Mouse (Mus musculus): ENCODE results near the gene Spdye4c. TPM values are rescaled to one million over a fixed set of nuclear protein-coding genes. Genes with fewer than 3 reads are reported as not detected.
A peak's percentile ranks its signal among the peaks of the same experiment; 100 is the strongest.

The Spdye4c gene
- total and polyA plus RNA-seq, 2 experiments from 2014 or later = not detected

DNA sequence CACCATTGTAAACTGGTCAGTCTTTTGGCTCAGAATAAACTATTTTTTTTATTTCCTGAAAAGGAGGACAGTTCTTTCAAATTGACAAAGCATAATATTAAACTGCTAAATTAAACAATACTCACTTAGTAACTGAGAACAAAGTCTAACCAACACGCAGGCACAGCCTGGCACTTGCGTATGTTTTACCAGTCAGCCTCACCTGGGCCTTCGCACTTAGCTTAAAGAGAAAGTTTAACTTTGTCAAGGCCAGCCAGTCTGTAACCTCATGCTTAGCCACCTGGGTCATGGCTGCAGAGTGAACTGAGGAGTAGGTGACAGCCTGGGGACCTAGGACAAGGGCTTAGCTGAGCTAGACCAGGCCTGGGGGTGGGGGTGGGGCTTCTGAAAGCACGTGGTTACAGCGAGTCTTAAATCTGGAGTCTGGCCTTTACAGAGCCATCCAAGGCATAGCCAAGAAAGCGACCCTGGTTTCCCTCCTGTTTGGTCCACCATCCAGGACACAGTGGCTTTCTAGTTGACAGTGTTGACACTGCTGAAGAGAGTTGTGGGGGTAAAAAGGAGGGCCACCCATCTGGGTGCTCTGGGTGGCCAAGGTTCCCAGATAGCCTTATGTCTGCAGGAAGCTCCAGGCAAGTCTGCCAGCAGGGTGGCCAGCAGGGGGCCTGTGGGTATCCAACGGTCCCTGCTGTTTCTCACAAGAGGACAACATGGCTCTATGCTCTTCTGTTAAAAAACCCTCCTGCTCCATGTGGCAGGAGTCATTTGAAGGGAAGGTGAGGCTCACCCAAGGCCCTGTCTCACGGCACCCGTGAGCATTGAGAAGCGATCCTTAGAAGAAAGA lies 24.5 kb upstream of the Spdye4c start:
- TF ChIP-seq CTCF (IDR thresholded peaks at IDR 0.05; ENCODE audit: low read depth) = no peak; the same call in 1 of the 2 replicates
- Histone ChIP-seq H3K4me2 (ENCODE audit: low read depth, low read length) (no peak overlapping the region), H3K27me3 (ENCODE audit: insufficient read depth, low read length) (no peaks in the 10 kb centered on the region), H3K36me3 (ENCODE audit: insufficient read depth, low read length) (no peaks in the 10 kb centered on the region), H3K9ac (replicated peaks; ENCODE audit: low read length) (no peak overlapping the region), H3K4me3 (ENCODE audit: low read length) (no peak overlapping the region), H3K9me3 (ENCODE audit: low read length) (no peaks in the 10 kb centered on the region), H3K27ac (no peak overlapping the region), H3K4me1 (ENCODE audit: insufficient read depth, low read length) (no peaks in the 10 kb centered on the region)
- WGBS = 67% methylated on average over 10 of the region's 10 CpGs
- DNase-seq (ENCODE audit: low spot score) = peak; percentile 9
- no peak for ATAC-seq

DNA sequence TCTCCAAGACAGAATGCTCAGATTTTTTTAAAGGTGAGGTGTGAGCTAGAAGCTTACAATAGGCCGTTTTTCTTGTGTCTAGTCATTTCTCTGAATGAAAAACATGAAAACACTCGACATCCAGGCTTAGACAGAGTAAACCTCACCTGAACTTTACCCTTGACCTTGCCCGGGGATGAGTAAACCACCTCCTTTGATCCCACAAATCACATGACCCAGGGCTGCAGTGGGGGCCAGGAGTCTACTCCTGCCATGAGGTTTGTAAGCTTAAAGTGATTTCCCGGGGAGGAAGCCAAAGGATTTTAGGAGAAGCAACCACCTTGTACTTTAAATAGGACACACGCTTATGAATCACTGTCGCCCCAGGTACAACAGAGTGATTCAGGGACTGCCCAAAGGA lies 23.0 kb upstream of the Spdye4c start:
- TF ChIP-seq CTCF (IDR thresholded peaks at IDR 0.05; ENCODE audit: low read depth) = no peak
- H3K27ac ChIP-seq = no peak overlapping the region
- H3K4me2 ChIP-seq (ENCODE audit: low read depth, low read length) = no peak overlapping the region
- no peak for ATAC-seq
- H3K9ac ChIP-seq (replicated peaks; ENCODE audit: low read length) = no peak overlapping the region
- no peaks in the 10 kb centered on the region for H3K27me3 ChIP-seq (ENCODE audit: insufficient read depth, low read length)
- no peaks in the 10 kb centered on the region for H3K9me3 ChIP-seq (ENCODE audit: low read length)
- DNase-seq (ENCODE audit: low spot score) = no peak
- no peaks in the 10 kb centered on the region for H3K36me3 ChIP-seq (ENCODE audit: insufficient read depth, low read length)
- no peaks in the 10 kb centered on the region for H3K4me1 ChIP-seq (ENCODE audit: insufficient read depth, low read length)
- no peak overlapping the region for H3K4me3 ChIP-seq (ENCODE audit: low read length)
- 82% methylated on average over 6 of the region's 6 CpGs for WGBS

DNA sequence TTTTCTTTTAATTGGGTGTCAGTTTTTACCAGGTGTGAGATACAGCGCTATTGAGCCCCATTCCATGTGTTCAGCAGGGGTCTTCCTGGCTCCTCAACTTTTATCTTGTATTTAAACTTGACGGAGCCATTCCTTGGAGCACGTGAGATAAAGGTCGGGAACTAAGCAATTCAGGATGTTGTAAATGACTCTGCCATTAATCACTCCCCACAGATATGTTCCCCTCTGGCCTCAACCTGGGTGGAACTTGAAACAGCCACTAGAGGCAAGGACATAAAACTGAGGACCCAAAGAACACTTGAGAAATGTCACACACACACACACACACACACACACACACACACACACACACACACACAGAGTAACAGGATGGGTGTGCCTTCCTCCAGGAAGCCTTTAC lies 22.5 kb upstream of the Spdye4c start:
- no peak for TF ChIP-seq CTCF (IDR thresholded peaks at IDR 0.05; ENCODE audit: low read depth)
- 74% methylated on average over 4 of the region's 4 CpGs for WGBS
- no peak overlapping the region for H3K4me2 ChIP-seq (ENCODE audit: low read depth, low read length)
- ATAC-seq (no peak), DNase-seq (ENCODE audit: low spot score) (no peak)
- no peaks in the 10 kb centered on the region for H3K27me3 ChIP-seq (ENCODE audit: insufficient read depth, low read length)
- no peak overlapping the region for H3K9ac ChIP-seq (replicated peaks; ENCODE audit: low read length)
- no peaks in the 10 kb centered on the region for H3K9me3 ChIP-seq (ENCODE audit: low read length)
- H3K4me3 ChIP-seq (ENCODE audit: low read length) = no peak overlapping the region
- H3K4me1 ChIP-seq (ENCODE audit: insufficient read depth, low read length) = no peaks in the 10 kb centered on the region
- no peak overlapping the region for H3K27ac ChIP-seq
- no peaks in the 10 kb centered on the region for H3K36me3 ChIP-seq (ENCODE audit: insufficient read depth, low read length)

DNA sequence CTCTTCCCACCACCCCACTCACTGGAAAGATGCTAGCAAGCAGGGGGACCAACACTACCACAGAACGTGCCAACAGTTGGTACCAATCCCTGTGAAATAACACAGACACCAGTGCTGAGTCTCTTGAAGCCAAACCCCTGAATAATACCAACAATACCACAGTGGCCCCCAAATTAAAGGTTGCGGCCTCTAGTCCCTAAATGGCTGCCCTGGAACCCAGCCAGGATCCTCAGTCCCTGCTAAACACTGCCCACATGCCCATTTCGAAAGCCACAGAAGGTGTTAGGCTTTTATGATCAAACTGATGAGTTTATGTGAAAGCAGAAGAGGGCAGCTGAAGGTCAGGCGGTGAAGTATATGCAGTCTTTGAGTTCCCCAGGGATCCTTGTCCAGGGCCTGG lies 20.0 kb upstream of the Spdye4c start:
- Histone ChIP-seq H3K4me3 (ENCODE audit: low read length) (no peak overlapping the region), H3K4me2 (ENCODE audit: low read depth, low read length) (no peak overlapping the region), H3K36me3 (ENCODE audit: insufficient read depth, low read length) (no peaks in the 10 kb centered on the region), H3K27ac (no peak overlapping the region), H3K4me1 (ENCODE audit: insufficient read depth, low read length) (no peaks in the 10 kb centered on the region), H3K9me3 (ENCODE audit: low read length) (no peaks in the 10 kb centered on the region), H3K27me3 (ENCODE audit: insufficient read depth, low read length) (no peaks in the 10 kb centered on the region), H3K9ac (replicated peaks; ENCODE audit: low read length) (no peak overlapping the region)
- ATAC-seq (no peak), DNase-seq (ENCODE audit: low spot score) (no peak)
- WGBS = 93% methylated on average over 4 of the region's 4 CpGs
- TF ChIP-seq CTCF (IDR thresholded peaks at IDR 0.05; ENCODE audit: low read depth) = no peak

DNA sequence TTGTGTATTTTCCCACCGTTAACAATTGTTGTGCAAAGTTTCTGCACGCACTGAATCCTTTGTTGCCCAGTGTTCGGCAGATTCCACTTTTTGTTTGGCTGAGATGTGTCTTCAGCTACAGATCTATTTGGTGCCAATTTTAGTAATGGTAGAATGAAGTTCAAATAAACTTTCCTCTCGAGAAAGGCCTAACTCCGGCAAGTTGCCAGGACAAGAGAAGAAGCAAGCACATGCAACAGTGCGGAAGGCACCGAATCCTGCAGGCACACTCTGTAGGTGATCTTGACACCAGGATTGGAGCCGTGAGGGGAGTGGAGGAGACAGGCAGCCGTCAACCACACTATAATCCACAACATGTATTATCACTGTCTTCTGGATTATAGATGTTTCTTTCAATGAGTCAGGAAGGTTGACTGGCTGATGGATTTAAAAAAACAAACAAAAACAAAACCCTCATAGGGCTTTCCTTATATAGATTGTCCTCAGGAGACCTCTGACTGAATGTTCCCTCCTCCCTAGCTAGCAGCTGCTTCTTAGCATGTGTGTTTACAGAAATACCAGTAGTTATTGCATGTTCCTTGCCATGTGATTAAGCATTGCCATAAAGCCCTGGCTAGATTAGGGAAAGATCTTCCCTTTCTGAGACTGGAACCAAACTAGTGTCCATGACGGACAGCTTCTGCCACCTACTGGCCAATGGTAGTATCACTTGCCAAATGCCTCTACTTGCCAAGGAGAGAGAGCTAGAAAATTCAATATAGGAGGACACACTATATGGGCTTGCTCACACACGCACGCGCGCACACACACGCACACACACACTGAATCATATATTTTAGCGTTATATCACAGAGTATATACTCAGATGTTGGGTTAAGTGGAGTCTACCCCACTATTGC lies 18.0 kb upstream of the Spdye4c start:
- WGBS = 47% methylated on average over 16 of the region's 16 CpGs
- TF ChIP-seq CTCF (IDR thresholded peaks at IDR 0.05; ENCODE audit: low read depth) = peak; percentile 99
- H3K36me3 ChIP-seq (ENCODE audit: insufficient read depth, low read length) = no peaks in the 10 kb centered on the region
- ATAC-seq (peak; percentile 77), DNase-seq (ENCODE audit: low spot score) (peak; percentile 93)
- H3K4me1 ChIP-seq (ENCODE audit: insufficient read depth, low read length) = no peaks in the 10 kb centered on the region
- no peak overlapping the region for H3K27ac ChIP-seq
- H3K4me2 ChIP-seq (ENCODE audit: low read depth, low read length) = no peak overlapping the region
- no peaks in the 10 kb centered on the region for H3K27me3 ChIP-seq (ENCODE audit: insufficient read depth, low read length)
- no peak overlapping the region for H3K4me3 ChIP-seq (ENCODE audit: low read length)
- H3K9me3 ChIP-seq (ENCODE audit: low read length) = no peaks in the 10 kb centered on the region
- no peak overlapping the region for H3K9ac ChIP-seq (replicated peaks; ENCODE audit: low read length)

DNA sequence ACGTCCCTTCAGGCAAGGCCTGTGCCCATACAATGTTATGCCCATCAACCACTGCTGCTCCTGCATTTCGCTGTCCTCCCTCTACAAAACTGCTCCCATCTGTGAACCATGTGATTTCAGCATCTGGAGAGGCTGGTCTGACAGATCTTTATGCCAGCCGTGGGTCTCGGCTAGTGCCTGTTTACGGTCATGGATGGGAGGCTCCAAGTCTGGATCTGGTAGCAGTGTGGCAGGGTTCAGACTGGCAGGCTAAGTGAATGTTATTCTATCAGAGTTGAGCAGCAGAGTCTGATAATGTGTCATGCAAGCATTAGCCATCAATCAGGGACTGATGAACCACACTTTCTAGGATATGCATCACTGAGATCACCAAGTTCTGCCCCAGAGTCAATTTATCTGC lies 8.1 kb upstream of the Spdye4c start:
- no peak overlapping the region for H3K9ac ChIP-seq (replicated peaks; ENCODE audit: low read length)
- H3K36me3 ChIP-seq (ENCODE audit: insufficient read depth, low read length) = no peaks in the 10 kb centered on the region
- no peak overlapping the region for H3K4me2 ChIP-seq (ENCODE audit: low read depth, low read length)
- no peaks in the 10 kb centered on the region for H3K4me1 ChIP-seq (ENCODE audit: insufficient read depth, low read length)
- no peaks in the 10 kb centered on the region for H3K9me3 ChIP-seq (ENCODE audit: low read length)
- 83% methylated on average over 5 of the region's 5 CpGs for WGBS
- no peak for DNase-seq (ENCODE audit: low spot score)
- no peaks in the 10 kb centered on the region for H3K27me3 ChIP-seq (ENCODE audit: insufficient read depth, low read length)
- no peak for TF ChIP-seq CTCF (IDR thresholded peaks at IDR 0.05; ENCODE audit: low read depth)
- no peak overlapping the region for H3K27ac ChIP-seq
- no peak overlapping the region for H3K4me3 ChIP-seq (ENCODE audit: low read length)
- ATAC-seq = no peak
